Mouse (Mus musculus): Measurements from ENCODE around the gene Procr. TPM values are rescaled to one million over a fixed set of nuclear protein-coding genes. Genes with fewer than 3 reads are reported as not detected.
"Not testable (repeated sequence)": the region's sequence is repeated elsewhere in the genome, so short reads cannot be mapped to it uniquely, and the experiment has no call there.

The Procr gene
- 0.39 and 3.4 TPM in 2 replicates for total RNA-seq (2017)

DNA sequence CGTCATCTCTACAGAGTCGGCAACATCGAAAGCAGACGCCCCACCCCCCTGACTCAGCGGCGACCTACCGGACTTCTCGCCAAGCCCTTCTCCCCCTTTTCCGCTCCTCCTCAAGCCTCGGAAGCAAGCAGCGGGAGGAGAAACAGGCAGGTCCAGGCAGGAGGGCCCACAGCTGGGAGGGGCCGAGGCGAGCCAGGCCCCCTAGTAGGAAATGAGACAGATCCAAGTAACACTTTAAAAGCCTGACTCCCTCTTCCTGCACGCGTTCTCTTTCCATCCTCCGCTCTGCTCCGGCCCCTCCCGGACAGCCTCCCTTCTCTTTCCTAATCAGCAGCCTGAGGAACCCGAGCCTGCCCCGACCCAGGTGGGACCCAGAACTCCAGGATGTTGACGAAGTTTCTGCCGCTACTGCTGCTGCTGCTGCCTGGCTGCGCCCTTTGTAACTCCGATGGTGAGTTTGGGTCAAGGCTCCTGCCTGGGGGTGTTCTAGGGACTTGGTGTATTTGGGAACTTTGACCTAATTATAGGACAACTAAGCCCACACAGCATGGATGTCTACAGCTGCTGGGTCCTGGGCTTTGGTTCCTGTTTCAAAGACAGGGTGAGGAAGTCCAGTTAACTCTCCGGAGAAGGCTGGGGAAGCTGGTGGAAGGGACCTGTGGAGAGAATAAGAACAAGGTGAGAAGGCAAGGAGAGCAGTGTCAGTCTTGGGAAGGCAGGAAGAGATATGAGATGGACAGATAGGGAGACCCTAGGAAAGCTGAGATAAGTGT is at the start of gene Procr:
TSS of gene Procr (plus strand) at position 104 of the 773 bp plus-strand sequence.
- peak; percentile 63 for ATAC-seq (replicated peaks; ENCODE audit: low read depth, poor library complexity, severe bottlenecking)

DNA sequence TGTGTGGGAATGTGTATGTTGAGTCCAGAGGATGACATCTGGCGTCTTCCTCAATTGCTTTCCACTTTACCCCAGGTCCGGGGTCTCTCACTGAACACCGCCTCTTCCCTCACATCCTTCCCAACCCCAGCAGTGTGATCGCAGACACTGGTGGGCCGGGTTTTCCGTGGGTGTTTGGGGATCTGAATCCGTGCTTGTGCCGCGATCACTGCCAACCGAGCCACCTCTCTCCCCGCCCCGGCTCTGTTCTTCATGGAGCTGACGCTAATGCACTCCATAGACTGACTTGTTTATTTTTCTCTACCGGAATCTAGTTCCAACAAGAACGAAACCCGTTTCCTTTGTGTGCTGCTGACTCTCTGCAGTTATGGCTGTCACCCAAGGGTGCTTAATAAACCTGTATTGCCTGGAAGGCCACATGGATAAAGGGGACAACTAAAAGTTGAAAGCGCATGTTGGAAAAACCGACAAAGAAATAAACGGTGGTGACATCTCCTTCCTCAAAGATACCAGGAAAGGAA is 49.5 kb upstream of the Procr start:
- no peak for ATAC-seq (replicated peaks; ENCODE audit: low read depth, poor library complexity, severe bottlenecking)

DNA sequence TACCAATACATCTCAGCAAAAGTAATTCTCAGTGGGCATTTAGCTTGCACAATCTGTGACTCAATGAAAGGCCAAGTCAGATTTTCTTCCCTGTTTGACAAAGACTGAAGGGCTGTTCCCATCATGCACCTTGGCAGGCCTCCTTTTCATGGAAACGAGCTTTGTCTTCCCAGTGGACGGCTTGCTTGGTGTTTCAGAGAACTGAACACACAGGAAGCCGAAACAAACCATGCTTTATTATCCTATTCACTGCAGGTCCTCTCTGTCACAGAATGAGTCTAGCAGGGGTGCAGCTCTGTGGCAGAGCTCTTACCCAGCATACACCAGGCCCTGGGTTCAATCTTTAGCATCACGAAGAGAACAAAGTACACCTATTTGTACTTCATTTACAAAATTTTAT is 47.3 kb upstream of the Procr start:
- no peak for ATAC-seq (replicated peaks; ENCODE audit: low read depth, poor library complexity, severe bottlenecking)

DNA sequence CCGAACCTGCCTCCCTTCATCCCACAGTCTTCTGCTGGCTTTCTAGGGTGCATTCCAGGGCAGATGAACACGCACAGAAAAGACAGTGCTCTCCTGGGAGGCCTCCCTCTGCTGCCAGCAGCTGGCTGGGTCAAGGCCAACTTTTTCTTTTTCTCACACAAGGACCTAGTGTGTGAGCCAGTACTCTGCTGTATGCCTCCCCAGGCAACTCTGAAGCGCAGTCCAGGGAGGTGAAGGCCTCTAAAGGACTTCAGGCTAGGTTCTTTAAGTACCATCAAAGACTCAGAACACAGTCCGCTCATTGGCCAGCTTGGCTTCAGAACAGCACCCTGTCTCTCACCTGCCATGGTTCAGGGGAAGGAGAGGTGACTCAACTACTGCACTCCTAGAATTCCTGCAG is 43.7 kb upstream of the Procr start:
- ATAC-seq (replicated peaks; ENCODE audit: low read depth, poor library complexity, severe bottlenecking), result no peak

DNA sequence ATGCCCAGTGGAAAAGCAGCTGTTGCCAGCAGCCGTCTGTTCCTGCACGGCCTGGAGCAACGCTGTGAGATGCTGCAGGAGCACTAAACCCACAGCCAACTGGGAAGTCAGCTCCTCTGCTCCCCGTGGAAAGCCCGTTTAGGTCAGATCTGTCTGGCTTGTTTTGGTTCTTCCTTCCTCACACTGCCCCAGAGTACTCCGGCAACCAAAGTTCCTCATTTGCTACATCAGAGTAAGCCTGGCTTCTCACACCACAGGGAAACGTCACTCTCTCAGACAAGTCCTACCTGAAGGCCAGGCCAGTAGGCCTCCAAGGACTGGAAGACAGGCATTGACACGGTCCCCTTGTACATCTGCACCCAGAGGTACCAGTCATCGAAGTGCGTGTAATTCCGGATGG is 40.4 kb upstream of the Procr start:
- peak; percentile 69 for ATAC-seq (replicated peaks; ENCODE audit: low read depth, poor library complexity, severe bottlenecking)

DNA sequence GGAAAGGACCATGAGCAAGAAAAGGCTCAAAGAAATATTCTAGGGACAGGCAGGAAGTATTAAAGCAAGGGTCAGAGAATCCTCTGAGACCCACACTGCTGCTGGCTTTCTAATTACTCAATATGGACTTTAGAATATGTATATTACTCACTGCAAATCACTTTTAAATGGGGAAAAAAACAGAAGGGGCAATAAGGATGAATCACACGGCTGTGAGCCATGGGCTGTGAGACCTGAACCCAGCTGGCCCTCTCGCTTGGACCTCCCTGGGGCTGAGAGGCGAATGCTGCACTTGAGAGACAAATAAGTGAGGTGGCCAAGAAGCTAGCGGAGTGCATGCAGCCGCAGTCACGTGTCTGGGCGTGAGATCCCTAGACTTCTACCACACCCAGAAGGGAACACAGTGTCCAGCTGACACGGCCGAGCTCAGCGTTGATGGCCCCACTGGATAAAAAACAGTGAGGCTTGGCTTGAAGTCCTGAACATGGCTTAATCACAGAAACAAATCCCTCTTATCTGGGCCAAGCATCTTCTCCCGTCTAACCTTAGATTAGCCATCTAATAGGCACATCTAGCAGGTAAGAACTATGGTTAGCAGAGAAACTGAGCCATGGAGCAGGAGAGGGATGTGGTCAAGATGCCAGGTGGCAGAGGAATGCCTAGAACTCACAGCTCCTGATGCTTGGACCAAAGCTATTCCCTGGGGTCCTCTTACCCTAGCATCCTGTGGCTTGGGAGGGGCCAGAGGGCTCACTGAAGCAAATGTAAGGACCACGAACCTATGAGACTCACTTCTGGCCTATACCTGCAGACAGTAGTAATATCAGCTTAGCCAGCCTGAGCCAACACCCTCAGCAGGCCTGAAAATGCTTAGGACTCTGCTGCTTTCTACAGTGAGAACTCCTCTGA is 33.6 kb upstream of the Procr start:
- ATAC-seq (replicated peaks; ENCODE audit: low read depth, poor library complexity, severe bottlenecking), result no peak

DNA sequence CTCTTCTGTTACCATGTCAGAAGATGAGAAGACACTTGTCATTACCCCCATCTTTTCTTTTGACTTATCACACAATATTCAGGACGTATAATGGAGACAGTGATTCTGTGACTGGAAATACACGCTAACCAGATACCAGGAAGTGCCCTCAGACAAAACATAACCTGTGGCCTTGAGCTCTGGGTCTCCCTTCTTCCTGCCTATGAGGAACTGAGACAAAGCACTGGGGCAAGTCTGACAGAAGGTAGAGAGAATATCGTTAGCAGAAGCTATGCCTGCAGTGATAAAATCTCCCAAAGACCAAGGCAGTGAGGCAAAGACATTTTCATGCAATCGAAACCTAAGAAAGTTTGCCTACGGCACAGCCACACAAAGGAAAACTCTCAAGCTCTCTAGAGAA is 30.3 kb upstream of the Procr start:
- ATAC-seq (replicated peaks; ENCODE audit: low read depth, poor library complexity, severe bottlenecking), result peak; percentile 37; the same call in 1 of the 2 replicates

DNA sequence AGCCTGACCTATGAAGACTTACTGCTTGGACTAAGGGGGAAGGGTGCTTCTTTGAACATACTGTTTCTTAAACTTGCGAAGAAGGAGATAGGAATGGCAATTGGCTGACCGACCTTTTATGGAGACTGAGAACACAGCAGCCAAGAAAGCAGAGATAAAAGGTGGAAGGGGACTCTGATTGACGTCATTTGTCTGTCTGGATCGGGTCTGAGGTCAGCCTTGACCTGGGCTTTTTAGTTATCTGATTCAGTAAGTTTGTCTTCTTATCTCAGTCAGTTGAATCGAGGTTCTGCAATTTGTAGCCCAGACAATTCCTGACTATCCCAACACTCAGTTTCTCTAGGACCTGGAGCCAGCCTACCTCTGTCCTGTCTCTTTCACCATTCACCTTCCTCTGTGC is 26.9 kb upstream of the Procr start:
- no peak for ATAC-seq (replicated peaks; ENCODE audit: low read depth, poor library complexity, severe bottlenecking)

DNA sequence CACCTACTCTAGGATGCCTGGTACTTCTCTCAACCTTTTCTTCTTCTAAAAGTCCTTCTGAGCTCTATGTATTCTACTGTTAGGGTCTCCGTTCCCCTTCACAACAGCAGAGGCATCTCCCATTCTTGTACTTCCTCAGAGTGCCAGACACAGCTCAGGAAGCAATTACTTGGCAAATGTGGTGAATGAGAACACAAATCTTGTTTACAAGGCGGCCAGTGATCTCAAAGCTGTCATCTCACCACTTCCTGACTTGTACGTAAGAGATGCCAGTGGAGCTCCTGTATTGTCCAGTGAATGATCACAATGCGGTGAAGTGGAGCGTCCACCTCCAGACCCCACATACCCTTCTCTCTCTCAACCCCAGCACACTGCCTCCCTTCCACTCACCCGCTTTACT is 26.4 kb upstream of the Procr start:
- peak; percentile 57 for ATAC-seq (replicated peaks; ENCODE audit: low read depth, poor library complexity, severe bottlenecking)

DNA sequence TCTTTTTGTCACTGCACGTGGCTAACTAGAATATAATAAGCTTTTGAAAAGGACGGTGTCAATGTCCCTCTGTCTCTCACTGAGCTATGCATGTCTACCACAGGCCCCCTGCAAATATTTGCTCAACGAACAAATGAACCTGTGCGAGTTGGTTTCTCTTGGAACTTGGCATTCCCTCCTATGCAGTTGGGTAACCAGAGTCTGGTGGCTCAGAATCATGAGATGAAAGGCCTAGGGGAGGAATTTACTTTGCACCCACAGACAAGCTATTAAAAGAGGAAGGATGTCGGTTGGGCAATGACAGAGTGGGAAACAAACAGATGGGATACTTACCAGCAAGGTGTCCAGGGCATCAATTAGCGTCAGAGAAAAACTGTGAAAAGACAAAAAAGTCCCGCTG is 24.6 kb upstream of the Procr start:
- peak; percentile 18 for ATAC-seq (replicated peaks; ENCODE audit: low read depth, poor library complexity, severe bottlenecking)

DNA sequence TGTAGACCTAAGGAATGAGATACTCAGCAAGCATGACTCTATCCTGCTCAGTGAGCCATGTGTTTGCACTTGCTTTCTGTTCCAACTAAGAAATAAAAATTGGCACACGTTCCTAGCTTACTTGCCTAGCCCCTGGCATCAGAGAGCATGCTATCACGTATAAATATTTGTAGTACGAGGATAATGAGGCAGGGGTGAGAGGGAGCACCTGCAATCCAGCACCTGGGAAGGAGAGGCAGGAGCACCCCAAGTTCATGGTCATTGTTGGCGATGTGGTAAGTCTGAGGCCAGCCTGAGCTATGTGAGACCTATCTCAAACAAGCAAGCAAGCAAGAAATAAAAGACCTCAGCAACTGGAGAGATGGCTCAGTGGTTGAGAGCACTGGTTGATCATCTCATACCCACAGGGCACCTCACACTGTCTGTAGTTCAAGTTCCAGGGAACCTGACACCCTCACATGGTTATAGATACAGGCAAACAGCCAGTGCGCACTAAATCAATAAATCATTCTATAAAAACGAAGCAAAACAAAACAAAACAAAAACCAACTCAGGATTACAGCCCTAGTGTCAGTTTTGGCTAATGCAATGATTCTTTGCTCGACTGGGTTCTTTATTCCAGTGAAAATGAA is 23.0 kb upstream of the Procr start:
- ATAC-seq (replicated peaks; ENCODE audit: low read depth, poor library complexity, severe bottlenecking), result no peak

DNA sequence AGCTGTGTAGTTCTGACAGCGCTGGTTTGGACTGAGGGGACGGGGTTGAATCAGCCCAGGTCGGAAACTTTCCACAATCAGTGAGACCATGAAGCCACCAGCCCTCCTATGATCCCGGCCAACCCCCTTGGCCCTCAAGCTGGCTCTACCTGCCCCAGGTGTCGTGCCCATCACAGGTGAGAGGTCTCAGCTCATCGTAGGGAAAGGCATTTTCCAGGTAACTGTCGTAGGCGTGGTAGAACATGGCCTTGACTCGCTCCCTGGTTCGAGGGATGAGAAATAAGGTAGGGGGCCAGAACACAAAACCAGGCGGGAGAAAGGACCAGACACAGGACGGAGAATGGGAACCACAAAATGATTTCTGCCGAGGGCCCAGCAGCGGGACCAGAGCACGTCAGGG is 22.2 kb upstream of the Procr start:
- ATAC-seq (replicated peaks; ENCODE audit: low read depth, poor library complexity, severe bottlenecking), result no peak

DNA sequence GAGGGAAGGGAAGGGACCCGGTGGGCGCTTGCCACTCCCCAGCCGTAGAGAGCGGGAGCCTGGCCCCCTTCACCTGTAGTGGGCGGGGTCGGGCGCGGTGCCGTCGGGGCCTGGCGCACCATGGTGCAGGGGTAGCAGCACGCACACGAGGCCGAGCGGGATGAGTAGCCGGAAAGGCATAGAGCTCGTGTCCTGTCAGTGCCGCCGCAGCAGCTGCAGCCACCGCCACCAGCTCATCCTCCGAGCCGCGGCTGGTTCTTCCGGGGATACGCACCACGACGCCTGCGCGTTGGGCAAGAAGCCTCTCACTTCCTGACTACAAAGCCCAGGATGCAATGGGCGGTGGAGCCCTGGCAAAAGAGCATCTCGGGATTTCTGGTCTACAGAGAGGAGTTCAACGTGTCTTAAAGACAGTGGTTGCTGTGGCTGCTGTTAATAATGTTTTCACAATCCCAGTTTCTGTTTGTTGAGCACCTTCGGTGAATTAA is 21.7 kb upstream of the Procr start, which contains the start of gene Edem2:
TSS of gene Edem2 (minus strand) at position 318 of the 488 bp plus-strand sequence.
- ATAC-seq (replicated peaks; ENCODE audit: low read depth, poor library complexity, severe bottlenecking), result peak; percentile 94

DNA sequence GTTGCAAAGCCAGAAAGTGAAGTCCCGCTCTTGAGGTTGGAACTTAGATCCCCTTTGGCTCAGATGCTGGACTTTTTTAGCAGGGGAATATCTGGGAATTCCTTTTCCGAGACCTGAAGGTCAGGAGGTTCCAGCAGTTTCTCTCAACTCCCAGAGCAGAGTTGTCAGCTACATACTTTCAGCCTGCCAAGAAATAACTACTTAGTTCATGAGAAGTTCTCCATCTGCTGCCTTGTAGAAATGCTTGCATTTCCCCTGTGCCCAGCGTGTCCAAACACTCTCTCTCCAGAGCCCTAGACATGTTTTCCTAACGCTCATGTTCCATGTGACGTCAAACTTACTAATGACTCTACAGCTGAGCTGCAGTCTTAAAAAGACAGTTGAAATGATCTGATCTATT is 15.8 kb upstream of the Procr start:
- ATAC-seq (replicated peaks; ENCODE audit: low read depth, poor library complexity, severe bottlenecking), result no peak

DNA sequence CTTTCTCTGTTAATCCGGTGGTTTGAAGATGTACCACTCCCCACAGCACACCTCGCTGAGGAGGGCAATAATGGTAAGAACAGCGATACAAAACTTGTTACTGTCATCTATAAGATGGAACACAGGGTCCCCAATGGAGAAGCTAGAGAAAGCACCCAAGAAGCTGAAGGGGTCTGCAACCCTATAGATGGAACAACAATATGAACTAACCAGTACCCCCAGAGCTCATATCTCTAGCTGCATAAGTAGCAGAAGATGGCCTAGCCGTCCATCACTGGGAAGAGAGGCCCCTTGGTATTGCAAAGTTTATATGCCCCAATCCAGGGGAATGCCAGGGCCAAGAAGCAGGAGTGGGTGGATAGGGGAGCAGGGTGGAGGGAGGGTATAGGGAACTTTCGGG is 15.2 kb upstream of the Procr start, which contains the start of gene Gm17581:
TSS of gene Gm17581 (minus strand) at position 101 of the 400 bp plus-strand sequence.
- ATAC-seq (replicated peaks; ENCODE audit: low read depth, poor library complexity, severe bottlenecking), result not testable (repeated sequence)

DNA sequence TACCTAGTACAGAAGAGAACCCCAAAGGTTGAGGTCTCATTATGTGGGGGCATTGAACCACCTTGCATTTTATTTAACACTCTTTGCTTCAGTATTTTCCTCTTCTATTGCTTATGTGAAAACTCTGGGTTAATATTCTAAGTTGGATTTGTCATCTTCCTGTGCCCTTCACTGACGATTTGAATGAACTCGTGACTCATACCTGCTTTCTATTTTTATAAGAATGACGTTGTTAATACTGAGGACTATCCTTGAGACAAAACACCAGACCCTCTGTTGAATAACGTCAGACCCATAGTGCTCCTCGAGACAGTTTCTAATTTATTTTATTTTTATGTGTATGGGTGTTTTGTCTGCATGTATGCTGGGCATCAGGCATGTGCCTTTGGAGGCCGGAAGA is 14.0 kb upstream of the Procr start:
- no peak for ATAC-seq (replicated peaks; ENCODE audit: low read depth, poor library complexity, severe bottlenecking)

DNA sequence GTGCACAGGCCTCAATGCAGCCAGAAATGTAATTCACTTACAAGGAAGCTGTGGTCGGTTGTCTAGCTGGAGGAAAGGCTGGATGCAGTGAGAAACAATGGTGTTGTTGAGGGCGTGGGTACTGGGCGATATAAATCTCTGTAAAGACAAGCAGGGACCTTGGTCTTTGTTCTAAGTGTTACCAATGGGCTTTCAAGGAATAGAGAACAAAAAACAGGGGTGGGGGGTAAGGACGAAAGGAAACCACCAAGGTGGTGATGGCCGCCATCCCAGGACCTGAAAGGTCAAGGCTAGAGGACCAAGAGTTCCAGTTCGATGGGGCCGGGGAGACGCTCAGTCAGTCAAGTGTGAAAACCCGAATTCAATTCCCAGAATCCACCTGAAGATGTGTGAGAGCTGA is 13.1 kb upstream of the Procr start:
- ATAC-seq (replicated peaks; ENCODE audit: low read depth, poor library complexity, severe bottlenecking), result no peak

DNA sequence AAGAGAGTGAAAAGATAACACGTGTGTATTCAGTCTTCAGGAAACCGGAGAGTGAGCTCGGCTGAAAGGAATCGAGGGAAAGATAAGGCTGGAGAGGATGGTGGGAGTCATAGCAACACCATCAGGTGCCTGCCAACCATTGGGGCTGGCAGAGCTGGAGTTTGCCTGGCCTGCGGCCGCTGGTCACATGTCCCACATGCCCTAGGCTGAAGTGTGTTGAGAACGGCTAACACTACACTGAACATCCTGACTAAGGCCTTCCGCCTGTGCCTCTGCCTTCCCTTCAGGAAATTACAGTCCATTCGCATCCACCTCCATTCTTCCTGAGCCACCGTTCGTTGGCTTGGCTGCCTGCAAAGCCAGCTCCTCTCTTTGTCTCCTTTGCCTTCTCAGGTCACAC is 8.7 kb upstream of the Procr start:
- peak; percentile 43 for ATAC-seq (replicated peaks; ENCODE audit: low read depth, poor library complexity, severe bottlenecking)

DNA sequence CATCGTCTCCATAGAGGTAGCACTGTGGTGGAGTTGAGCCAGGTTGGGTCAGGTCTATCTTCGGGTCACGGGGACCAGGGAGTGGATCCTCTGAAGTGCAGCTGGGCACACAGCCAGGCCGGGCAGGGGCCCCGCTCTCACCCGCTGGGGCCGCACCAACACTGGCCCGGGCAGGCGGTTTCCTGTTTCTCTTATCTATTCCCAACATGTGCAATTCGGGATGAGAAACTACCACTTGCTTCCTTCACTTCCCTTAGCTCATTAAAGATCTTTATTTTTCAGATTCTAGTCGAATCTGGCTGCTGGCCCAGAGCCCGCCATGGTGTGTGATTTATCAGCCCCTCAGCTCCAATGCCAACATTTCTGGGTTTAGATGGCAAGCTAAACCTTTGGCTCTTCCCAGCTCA is 8.0 kb upstream of the Procr start:
- ATAC-seq (replicated peaks; ENCODE audit: low read depth, poor library complexity, severe bottlenecking), result peak; percentile 85

DNA sequence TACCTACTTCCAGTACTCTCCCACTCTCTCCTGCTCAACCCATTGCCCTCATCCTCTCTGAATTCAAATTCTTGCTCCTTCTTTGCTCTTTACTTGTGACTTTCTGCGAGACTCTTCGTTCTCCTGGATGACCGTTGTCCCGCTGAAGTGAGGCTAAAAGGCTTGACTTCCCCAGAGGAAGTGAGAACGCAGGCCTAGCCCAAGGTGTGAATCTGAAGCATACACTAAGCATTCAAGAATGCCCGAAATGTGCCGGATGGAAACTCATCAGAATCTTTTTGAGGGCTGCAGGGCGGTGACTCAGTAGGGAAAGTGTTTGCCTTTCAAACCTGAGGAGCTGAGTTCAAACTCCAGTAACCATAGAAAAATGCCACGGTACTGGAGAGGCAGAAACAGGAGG is 7.6 kb upstream of the Procr start:
- peak; percentile 37 for ATAC-seq (replicated peaks; ENCODE audit: low read depth, poor library complexity, severe bottlenecking)
